8 mouse cellular contexts compared by ENCODE assay signal in the genomic region with DNA sequence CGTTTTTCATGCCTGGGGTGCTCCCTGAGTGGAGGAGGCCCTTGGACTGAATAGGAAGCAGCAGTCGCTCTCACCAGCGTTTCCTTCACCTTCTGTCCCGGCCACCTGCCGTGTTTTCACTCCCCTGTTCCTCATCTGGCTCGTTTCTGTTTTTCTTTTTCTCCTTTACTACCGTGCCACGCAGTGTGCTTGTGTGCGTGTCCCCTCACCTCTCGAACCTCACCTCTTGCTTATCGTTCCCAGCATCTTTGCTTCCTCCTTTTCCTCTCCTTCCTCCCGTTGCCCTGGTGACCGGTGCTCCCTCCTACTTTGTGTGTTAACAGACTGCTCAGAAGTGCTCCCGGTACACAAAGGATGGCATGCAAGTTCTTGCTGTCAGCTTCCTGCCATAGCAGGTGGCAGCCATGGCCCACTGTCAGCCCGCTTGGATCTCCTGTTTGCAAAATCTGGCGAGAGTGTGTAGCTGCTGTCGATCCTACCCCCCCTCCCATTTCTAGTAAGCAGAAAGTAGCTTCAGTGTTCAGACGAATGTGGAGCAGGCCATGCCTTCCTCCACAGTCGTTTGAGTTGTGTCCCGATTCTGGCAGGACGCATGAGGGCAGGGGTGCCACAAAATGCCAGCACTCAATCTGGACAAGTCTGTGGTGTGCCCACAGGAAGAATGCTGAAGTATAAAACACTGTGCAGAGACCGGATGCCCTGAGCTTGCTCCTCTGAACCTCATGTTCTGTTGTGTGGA.
DNase-seq lines count a peak whose midpoint lies in the region; ATAC-seq lines count a peak whose summit lies in the region.

No protein-coding gene starts in this region.

- H3K27ac ChIP-seq in hindbrain, embryonic 13.5 days = peak overlapping the region; percentile 44; the same call in 1 of the 2 replicates
- peak overlapping the region; percentile 8; the same call in 1 of the 2 replicates for H3K27ac ChIP-seq in midbrain, embryonic 16.5 days (ENCODE audit: low read length)

- peak overlapping the region; percentile 24; the same call in 1 of the 2 replicates for H3K9ac ChIP-seq in hindbrain, embryonic 13.5 days
- H3K9ac ChIP-seq in midbrain, embryonic 16.5 days (ENCODE audit: low read depth, low read length) = no peak overlapping the region

- no peak overlapping the region for H3K4me2 ChIP-seq in hindbrain, embryonic 13.5 days
- no peak overlapping the region for H3K4me2 ChIP-seq in midbrain, embryonic 16.5 days (ENCODE audit: low read length)

- no peaks in the 10 kb centered on the region for H3K36me3 ChIP-seq in hindbrain, embryonic 13.5 days
- H3K36me3 ChIP-seq in midbrain, embryonic 16.5 days (ENCODE audit: control insufficient read depth, insufficient read depth, low read length) = no peaks in the 10 kb centered on the region

- ATAC-seq in frontal cortex, adult (ENCODE audit: low TSS enrichment) = peak; percentile 53
- no peak for ATAC-seq in hindbrain, embryonic 13.5 days (ENCODE audit: low FRiP score)
- ATAC-seq in midbrain, embryonic 16.5 days = no peak

- no peak for DNase-seq in frontal cortex, postnatal 25 days (ENCODE audit: low spot score in 2 of 2)
- peak; percentile 39 to 46 for DNase-seq in cerebellum, adult 18-20 months
- DNase-seq in thymus, postnatal 36 days = peak; percentile 25 to 49
- no peak for DNase-seq in spleen, postnatal 4 days (ENCODE audit: low spot score in 2 of 2)
- DNase-seq in MN1 (ENCODE audit: low spot score) = no peak

- H3K4me1 ChIP-seq in hindbrain, embryonic 13.5 days (replicated peaks) = peaks cover 63% of the 10 kb centered on the region
- H3K4me1 ChIP-seq in midbrain, embryonic 16.5 days (ENCODE audit: control insufficient read depth, insufficient read depth, low read length) = peaks cover 52% of the 10 kb centered on the region

- no peaks in the 10 kb centered on the region for H3K27me3 ChIP-seq in hindbrain, embryonic 13.5 days
- H3K27me3 ChIP-seq in midbrain, embryonic 16.5 days (ENCODE audit: control insufficient read depth, insufficient read depth, low read depth, low read length) = no peaks in the 10 kb centered on the region

- no peak overlapping the region for H3K4me3 ChIP-seq in hindbrain, embryonic 13.5 days
- no peak overlapping the region for H3K4me3 ChIP-seq in midbrain, embryonic 16.5 days (ENCODE audit: low read depth, low read length)

- WGBS in hindbrain, embryonic 13.5 days = 62% methylated on average over 22 of the region's 22 CpGs
- 60% methylated on average over 22 of the region's 22 CpGs for WGBS in midbrain, embryonic 16.5 days

- H3K9me3 ChIP-seq in hindbrain, embryonic 13.5 days = no peaks in the 10 kb centered on the region
- H3K9me3 ChIP-seq in midbrain, embryonic 16.5 days (replicated peaks; ENCODE audit: control insufficient read depth, low read length, poor library complexity, severe bottlenecking) = no peaks in the 10 kb centered on the region

Comparison
In these comparisons a context has a peak if more than half of its experiments do, and no peak if none do; other contexts are left out.
1. DNase-seq: peak in cerebellum, adult 18-20 months (2 of 2) and thymus, postnatal 36 days (2 of 2); none in frontal cortex, postnatal 25 days (0 of 2), spleen, postnatal 4 days (0 of 2) and MN1 (single experiment).